Comparison of ENCODE assay signal across 1 mouse cellular context in the genomic region with DNA sequence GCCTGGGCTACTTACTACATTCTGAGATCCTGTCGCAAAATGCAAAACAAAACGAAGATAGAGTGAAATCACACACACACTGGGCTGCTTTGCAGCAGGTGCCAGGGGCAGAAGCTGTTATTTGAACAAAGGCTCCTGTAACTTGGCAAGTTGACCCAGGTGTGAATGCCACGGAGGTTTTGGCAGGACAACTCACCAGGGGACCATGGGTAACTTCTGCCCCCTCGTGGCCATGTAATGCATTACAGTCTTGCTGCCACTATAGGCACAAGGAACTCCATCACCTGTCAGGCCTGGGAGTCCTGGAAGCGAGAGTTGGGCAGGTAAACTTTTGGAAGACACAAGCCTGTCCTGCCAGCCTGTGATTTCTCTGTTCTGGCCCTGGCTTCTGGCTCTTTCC.
TF ChIP-seq lines count a peak whose summit lies in the region.

No protein-coding gene starts in this region.

TF ChIP-seq in myocyte, 11 proteins besides CTCF, POLR2A, EP300 and RAD21 (continued from another document):
- TF ChIP-seq MYOD1 (IDR thresholded peaks at IDR 0.05; ENCODE audit: control insufficient read depth in 1 of 3, insufficient read length in 2 of 3, low read depth in 2 of 3) (peak in 1 of 3 experiments; percentile 32), POLR2AphosphoS2 (IDR thresholded peaks at IDR 0.05; ENCODE audit: insufficient read length, low read depth) (peak; percentile 55), MYOG (IDR thresholded peaks at IDR 0.05; ENCODE audit: control insufficient read depth in 1 of 3, insufficient read depth in 1 of 3, insufficient read length in 2 of 3, low read depth in 2 of 3) (peak in 1 of 3 experiments; percentile 8)
